Mouse (Mus musculus): ENCODE data around the gene Gm28305.
A peak's percentile ranks its signal among the peaks of the same experiment; 100 is the strongest.

Gene Gm28305

DNA sequence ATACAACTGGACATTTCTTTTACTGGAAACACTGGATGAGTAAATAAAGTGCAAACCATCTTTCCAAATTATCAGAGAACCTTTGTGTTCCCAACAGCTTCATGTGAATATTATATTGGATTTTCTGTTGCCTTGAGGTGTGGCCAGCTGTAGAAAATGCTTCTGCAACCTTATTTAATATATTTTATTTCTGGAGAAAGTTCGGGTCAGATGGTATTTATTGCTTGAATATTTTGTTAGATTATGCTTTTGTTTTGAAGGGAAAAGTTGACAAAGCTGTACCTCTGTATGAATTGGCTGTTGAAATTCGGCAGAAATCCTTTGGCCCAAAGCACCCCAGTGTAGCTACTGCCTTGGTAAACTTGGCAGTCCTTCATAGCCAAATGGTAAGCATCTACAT, at the start of gene Gm28305:
Gm28305 (plus strand) TSS at position 301 of the 400 bp plus-strand sequence.
- no peak for DNase-seq (ENCODE audit: low read depth, low spot score)

- DNase-seq (ENCODE audit: low read depth, low spot score) = peak; percentile 74
Observed at GRCm38 (mm10) chr9:103996496-103996895, 44.0 kb upstream of the Gm28305 start.

DNA sequence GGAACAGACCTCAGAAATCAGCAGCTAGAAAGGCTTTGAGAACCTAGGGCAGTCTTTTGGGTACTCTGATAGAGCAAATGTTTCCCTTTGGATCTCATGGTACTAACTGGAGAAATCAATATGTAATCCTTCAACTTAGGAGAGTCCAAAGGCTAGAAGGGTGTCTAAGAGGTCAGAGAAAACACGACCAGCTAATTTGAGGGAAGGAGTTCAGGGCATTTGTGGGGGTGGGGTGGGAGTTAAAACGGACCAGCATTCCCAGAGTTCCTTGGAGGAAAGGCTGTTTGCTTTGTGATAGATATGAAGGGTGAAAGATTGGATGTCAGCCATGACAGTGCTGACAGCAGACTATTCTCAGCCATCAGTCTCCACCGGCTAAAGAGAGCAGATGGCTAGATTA, 39.9 kb upstream of the Gm28305 start:
- DNase-seq (ENCODE audit: low read depth, low spot score) = no peak

GRCm38 (mm10) chr9:104001921-104002859, 38.3 kb upstream of the Gm28305 start, which contains the start of gene Nphp3:
TSS of gene Nphp3 (plus strand) at chr9:104002544.
- DNase-seq (ENCODE audit: low read depth, low spot score) = peak; percentile 99

- peak; percentile 85 for DNase-seq (ENCODE audit: low read depth, low spot score)
Observed at GRCm38 (mm10) chr9:104002913-104003330, 37.5 kb upstream of the Gm28305 start.

DNA sequence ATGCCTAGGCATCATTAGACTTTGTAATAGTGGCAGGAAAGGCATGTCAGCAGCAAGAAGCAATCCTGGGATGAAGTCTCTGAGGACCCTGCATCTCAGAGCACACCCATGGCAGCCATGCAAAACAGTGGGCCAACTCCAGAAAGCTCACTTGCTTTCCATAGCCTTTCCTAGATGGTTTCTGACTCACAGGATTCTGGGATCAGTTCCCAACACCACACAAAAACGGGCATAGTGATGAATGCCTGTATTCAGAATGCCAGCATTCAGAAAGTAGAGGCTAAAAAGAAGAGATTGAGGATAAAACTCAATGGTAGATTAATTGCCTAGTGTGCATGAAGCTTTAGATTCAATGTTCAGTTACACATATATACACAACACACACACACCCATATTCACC, 25.9 kb upstream of the Gm28305 start:
- DNase-seq (ENCODE audit: low read depth, low spot score) = no peak

DNA sequence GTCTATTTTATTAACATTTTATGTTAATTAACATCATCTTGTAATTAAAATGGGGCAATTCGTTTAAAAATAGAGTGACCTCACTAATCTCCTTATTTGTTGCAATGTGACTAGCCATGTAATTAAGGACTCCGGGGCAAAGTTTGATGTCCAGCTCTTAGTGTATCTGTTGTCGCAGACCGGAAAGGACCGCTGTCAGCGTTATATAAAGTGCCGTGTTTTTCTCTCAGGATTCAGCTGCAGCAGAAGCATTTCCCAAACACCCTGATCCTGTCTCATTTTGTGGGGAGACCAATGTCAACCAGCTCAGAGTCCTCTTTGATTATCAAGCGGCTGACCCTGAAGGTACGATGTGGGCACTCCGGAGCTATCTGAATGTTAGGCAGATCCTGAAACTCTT, 19.4 kb upstream of the Gm28305 start:
- DNase-seq (ENCODE audit: low read depth, low spot score) = no peak

GRCm38 (mm10) chr9:104027186-104027585, 13.3 kb upstream of the Gm28305 start:
- DNase-seq (ENCODE audit: low read depth, low spot score) = no peak

DNA sequence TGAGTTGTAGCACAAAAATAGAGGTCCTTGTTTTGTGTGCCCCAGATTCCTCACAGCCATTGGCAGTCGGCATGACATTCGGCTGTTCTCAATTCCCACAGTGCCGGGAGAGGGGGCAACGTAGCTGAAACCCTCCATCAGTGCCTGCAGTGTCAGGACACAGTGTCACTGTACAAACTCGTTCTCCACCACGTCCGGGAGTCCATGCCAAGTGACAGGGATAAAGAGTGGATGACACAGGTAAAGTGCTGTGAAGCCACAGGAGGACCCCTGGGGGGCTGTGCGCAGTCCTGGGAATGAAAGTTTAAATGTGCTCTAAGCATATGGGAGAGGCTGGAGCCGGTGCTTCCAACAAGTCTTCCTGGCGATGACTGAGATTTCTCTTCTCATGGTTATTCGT, 10.6 kb upstream of the Gm28305 start:
- DNase-seq (ENCODE audit: low read depth, low spot score) = no peak

DNA sequence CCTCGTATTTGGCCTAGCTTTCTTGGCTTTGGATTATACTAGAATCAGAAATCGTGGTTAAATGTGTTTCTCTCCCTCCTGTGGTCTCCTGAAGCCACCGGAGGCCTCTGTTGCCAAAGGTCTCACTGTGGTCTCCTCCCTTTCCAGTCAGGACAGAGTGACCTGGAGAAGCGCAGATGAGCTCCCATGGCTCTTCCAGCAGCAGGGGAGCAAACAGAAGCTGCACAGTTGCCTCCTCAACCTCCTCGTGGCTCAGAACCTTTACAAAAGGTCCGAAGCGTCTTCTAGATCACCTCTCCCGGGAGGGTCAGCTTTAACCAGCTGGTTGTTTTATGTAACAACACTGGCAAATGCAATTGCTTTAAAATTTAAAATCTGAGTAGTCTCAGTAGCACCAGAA, 6.2 kb upstream of the Gm28305 start:
- no peak for DNase-seq (ENCODE audit: low read depth, low spot score)

DNA sequence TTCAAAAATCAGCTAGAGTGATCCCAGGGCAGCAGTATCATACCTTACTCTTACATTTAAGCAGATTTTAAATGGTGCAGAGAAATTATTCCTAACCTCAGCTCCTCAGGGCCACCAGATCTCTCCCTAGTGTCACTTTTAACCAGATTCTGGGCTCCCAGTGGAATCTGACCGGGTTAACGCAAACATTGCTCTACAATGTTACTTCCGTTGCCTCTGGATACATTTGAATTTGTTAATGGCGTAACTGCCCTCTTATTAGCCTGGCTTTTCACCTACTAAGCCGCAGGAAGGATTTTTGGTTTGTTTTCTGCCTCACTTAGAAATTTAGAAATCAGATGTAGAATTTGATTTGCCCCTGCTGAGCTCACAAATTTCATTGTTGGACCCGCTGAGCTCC, 5.7 kb upstream of the Gm28305 start:
- no peak for DNase-seq (ENCODE audit: low read depth, low spot score)

DNA sequence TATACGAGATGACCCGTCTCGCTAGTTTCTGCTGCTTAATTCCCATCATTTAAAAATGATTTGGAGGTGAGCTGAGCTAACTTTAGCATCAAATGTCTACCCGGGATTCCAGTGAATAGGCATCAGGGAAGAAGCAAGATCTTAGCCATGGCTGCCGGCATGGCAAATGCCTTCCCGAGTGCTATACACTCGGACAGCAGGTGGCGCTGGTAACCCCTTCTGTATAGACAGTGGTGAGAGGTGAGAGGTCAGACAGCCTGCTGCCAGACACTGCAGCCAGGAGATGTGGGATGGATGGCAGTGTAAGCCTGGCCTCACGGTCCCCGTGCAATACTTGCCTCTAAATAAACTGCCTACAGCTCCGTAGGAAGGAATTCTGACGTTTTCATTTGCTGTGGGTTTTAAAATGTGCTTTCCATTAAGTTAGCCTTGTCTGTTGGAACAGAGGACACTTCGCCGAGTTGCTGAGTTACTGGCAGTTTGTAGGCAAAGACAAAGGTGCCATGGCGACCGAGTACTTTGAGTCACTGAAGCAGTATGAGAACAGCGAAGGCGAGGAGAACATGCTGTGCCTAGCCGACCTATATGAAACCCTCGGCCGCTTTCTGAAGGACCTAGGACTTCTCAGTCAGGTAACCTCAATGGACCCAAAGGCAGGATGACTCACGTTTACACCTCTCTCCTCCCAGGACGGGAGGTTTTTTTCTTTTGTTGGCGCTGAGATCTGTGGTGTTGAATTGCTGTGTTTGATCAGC, 5.0 kb upstream of the Gm28305 start:
- DNase-seq (ENCODE audit: low read depth, low spot score) = peak; percentile 82

- DNase-seq (ENCODE audit: low read depth, low spot score) = no peak
Observed at GRCm38 (mm10) chr9:104038266-104038665, 2.2 kb upstream of the Gm28305 start.

GRCm38 (mm10) chr9:104039031-104039695, 1.3 kb upstream of the Gm28305 start:
- DNase-seq (ENCODE audit: low read depth, low spot score) = no peak

GRCm38 (mm10) chr9:104039742-104040141, 720 bp upstream of the Gm28305 start:
- no peak for DNase-seq (ENCODE audit: low read depth, low spot score)

- DNase-seq (ENCODE audit: low read depth, low spot score) = no peak
Observed at GRCm38 (mm10) chr9:104043676-104044075, 3.2 kb downstream of the Gm28305 start.

DNA sequence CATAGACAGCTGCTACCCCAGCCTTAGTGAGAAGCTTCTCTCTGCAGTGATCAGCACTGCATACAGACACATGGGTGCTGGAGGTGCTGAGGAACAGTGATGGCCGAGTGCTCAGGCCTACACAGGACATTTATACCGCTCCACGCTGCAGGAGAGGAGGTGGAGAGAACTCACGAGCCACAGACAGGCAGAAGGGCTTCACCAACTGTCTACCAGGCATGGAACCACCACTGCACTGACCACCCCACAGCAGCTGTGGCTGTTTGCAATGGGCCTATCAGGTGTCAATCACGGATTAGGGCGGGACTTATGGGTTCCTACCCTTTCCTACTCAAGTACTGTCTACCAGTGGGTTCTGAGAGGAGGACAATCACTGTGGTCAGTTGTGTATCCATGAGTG, 10.6 kb downstream of the Gm28305 start:
- no peak for DNase-seq (ENCODE audit: low read depth, low spot score)

DNA sequence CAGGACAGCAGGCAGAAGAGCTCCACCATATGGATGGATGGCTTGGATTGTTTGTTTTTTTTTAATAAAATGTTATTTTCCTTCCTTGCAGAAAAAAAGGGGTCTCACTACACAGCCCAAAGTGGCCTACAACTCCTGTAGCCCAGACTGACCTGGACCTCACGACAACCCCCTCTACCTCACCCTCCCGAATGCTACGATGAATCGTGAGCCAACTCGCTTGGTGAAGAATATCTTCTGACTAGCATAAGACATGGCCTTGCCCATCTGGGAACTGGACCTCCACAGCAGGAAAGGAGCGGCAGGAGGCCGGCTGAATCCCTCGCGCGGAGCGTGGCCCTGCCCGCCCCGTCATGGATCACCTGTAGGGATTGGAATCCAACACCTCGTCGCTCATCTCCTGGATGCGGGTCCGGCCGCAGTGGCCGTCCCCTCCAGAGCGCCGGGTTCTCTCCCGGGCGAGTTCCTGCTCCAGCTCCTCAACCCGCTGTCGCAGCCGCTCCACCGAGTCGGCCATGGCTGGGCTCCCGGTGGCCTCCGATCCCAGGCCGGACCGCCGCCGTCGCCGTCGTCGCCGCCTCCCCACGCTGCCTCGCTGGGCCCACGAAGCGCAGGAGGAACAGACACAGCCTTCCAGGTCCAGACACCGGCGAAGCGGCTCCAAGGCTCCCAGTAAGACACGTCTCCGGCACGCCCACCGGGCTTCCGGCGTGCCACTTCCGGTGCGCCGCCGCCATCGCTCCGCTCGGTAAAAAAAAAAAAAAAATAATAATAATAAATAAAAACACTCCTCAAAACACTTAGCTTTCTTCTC, 22.2 kb downstream of the Gm28305 start, which contains the start of gene Uba5:
Uba5 (minus strand) TSS at position 705 of the 814 bp plus-strand sequence.
- peak; percentile 87 for DNase-seq (ENCODE audit: low read depth, low spot score)

GRCm38 (mm10) chr9:104063244-104063961, 22.9 kb downstream of the Gm28305 start, which contains the start of gene Acad11:
TSS of gene Acad11 (plus strand) at chr9:104063377.
- peak; percentile 91 for DNase-seq (ENCODE audit: low read depth, low spot score)

DNA sequence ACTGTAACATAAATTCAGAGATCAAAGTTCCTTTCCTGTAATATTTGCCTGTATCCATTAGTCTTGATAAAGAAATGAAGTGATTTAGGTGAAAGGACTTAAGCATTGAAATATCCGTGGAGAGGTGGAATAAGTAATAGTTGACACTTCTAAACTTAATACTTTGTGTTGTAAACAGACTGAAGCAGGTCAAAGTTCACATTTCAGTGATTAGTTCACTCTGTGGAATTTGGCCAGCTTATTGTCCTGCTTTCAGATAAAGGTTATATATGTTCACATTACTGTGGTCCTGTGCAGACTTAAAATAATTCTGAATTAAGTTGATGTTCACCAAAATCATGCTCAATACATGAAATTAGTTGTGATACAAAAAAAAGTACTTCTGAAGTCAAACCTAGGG, 24.1 kb downstream of the Gm28305 start:
- DNase-seq (ENCODE audit: low read depth, low spot score) = no peak
